Mouse (Mus musculus) bone marrow macrophage, adult 2 months (primary cell): ENCODE measurements around the gene Pdcd1.

ENCODE experiments used
- CTCF ChIP-seq: IDR thresholded peaks from 2 replicates; pipeline ENCODE4 v1.5.1; 2012; ENCODE audit warnings: low read depth, mild to moderate bottlenecking, low read length, moderate library complexity
- POLR2A ChIP-seq: IDR thresholded peaks from 2 replicates; pipeline ENCODE4 v1.6.1; 2012; ENCODE audit warnings: mild to moderate bottlenecking, low read depth, low read length, borderline replicate concordance

DNA sequence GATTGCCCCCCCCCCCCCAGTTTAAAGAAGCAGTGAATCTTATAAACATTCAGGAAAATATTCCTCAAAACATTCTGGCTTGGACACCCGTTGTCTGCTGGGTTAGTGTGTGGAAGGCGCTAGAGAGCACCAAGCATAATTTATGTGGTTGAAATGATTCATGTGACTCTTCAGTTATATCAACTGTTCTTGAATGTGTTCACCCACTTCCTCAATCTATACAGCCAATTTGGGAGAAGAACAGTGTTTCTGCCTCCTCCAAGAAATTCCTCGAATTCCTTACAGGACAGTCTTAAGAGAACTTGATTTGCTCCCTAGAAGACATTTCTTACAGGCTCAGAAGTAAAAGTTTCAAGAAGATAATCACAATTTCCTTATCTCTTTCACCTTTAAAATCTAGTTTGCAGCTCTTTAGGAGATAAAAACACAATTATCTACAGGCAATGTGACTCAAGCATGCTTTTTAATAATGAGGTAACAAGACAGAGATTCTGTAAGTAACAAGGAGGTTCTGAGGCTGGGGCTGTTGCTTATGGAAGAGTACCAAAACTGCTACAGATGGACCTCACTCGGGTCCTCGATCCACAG, 34.1 kb upstream of the Pdcd1 start:
- TF ChIP-seq CTCF (no peak), POLR2A (no peak)
